Mouse (Mus musculus) heart, embryonic 16.5 days (tissue): ENCODE measurements at regions not wholly inside any gene's neighbourhood (a gene's known extent, or its start where the extent isn't known, plus 50 kb on each side); places are given as distances from the start of the nearest gene placed in this dataset.
"Not testable (repeated sequence)": the region's sequence is repeated elsewhere in the genome, so short reads cannot be mapped to it uniquely, and the experiment has no call there.

Source experiments
- ATAC-seq: fragments of 200-750 bp; cut with Nextera tagmentation; replicated peaks from 2 replicates; pipeline ENCODE4 v1.8.0; 2017; ENCODE audit warnings: moderate number of reproducible peaks; ENCODE audit not compliant: insufficient read depth, low FRiP score; ENCODE audit errors: extremely low read depth
- H3K27ac ChIP-seq: fragments of 300-500 bp; sonication (generic); 2 replicates; pipeline ENCODE4 v1.5.1; 2014; ENCODE audit warnings: mild to moderate bottlenecking, low read length, control low read depth, moderate library complexity
- H3K27me3 ChIP-seq: fragments of 300-500 bp; sonication (generic); 2 replicates; pipeline ENCODE4 v1.6.1; 2014; ENCODE audit warnings: low read length, mixed read lengths; ENCODE audit not compliant: control insufficient read depth, insufficient read depth
- H3K36me3 ChIP-seq: fragments of 300-500 bp; sonication (generic); 2 replicates; pipeline ENCODE4 v1.6.1; 2014; ENCODE audit not compliant: control insufficient read depth, insufficient read depth
- H3K4me1 ChIP-seq: fragments of 300-500 bp; sonication (generic); 2 replicates; pipeline ENCODE4 v1.6.1; 2014; ENCODE audit warnings: low read length, mixed read lengths; ENCODE audit not compliant: control insufficient read depth, insufficient read depth
- H3K4me2 ChIP-seq: fragments of 300-500 bp; sonication (generic); 2 replicates; pipeline ENCODE4 v1.6.1; 2014; ENCODE audit warnings: low read depth, mild to moderate bottlenecking, control low read depth, low read length
- H3K4me3 ChIP-seq: fragments of 300-500 bp; sonication (generic); 2 replicates; pipeline ENCODE4 v1.5.1; 2014; ENCODE audit warnings: mild to moderate bottlenecking, control low read depth, low read length
- H3K9ac ChIP-seq: fragments of 300-500 bp; sonication (generic); 2 replicates; pipeline ENCODE4 v1.6.1; 2014; ENCODE audit warnings: low read length, control low read depth
- H3K9me3 ChIP-seq: fragments of 300-500 bp; sonication (generic); replicated peaks from 2 replicates; pipeline ENCODE4 v1.6.1; 2016; ENCODE audit warnings: low read length; ENCODE audit not compliant: control insufficient read depth
- WGBS: fragments of 180-500 bp; shearing (Covaris S2); extraction: QIAGEN DNeasy Blood & Tissue Kit; methylation state at CpG from one replicate; pipeline ENCODE4 v1.1.7; 2014; 5-methylcytosine and 5-hydroxymethylcytosine counted together

DNA sequence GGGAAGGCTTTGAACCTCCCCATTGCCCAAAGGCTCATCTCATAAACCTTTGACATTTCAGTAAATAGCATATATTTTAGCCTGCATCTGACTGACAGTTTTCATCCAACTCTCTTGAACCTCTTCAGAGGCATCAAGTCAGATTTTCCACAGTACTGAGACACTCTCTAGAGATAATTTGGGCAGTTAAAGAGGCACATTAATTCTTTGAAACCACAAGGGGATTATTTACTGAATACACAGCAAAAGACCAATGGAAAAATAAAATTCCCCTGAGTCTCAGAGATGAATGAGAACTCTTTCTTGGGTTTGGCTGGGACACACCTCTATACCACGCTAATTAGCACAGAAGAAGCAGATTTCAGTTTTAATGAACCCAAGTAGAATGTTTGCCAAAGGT is 258.5 kb upstream of the Steap4 start:
- no peaks in the 10 kb centered on the region for H3K4me1 ChIP-seq
- no peak overlapping the region for H3K4me2 ChIP-seq
- H3K36me3 ChIP-seq, result no peaks in the 10 kb centered on the region
- no peak for ATAC-seq
- WGBS, result 74% methylated on average over 1 of the region's 1 CpGs
- H3K9ac ChIP-seq, result no peak overlapping the region
- H3K9me3 ChIP-seq, result no peaks in the 10 kb centered on the region
- H3K4me3 ChIP-seq, result no peak overlapping the region
- no peak overlapping the region for H3K27ac ChIP-seq
- H3K27me3 ChIP-seq, result no peaks in the 10 kb centered on the region

DNA sequence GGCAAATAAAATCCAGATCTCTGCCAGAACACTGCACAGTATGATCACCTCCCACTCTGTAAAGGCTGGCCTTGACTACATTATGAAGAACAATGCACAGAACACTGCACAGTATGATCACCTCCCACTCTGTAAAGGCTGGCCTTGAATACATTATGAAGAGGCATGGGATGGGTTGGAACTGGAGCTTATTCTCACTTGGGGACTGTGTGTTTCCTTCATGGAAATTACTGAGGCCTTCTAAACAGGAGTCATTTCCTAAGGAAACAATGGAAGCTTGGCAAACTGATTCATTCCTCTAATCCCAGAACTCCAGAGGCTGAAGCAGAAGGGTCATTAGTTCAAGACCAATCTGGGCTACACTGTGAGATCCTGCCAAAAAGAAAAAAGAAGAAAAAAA is 240.7 kb upstream of the Steap4 start:
- Histone ChIP-seq H3K4me2 (no peak overlapping the region), H3K4me1 (no peaks in the 10 kb centered on the region), H3K27ac (no peak overlapping the region), H3K36me3 (no peaks in the 10 kb centered on the region), H3K4me3 (no peak overlapping the region), H3K27me3 (no peaks in the 10 kb centered on the region), H3K9me3 (no peaks in the 10 kb centered on the region), H3K9ac (no peak overlapping the region)
- no peak; the same call in 1 of the 2 replicates for ATAC-seq

GRCm38 (mm10) chr5:7720061-7720460 is 240.2 kb upstream of the Steap4 start:
- whole genome bisulfite sequencing, result 62% methylated on average over 3 of the region's 3 CpGs

GRCm38 (mm10) chr5:7720688-7721087 is 239.6 kb upstream of the Steap4 start:
- H3K4me2 ChIP-seq, result no peak overlapping the region
- H3K9ac ChIP-seq, result no peak overlapping the region
- no peak for ATAC-seq
- H3K4me1 ChIP-seq, result no peaks in the 10 kb centered on the region
- H3K27me3 ChIP-seq, result no peaks in the 10 kb centered on the region
- WGBS, result 60% methylated on average over 2 of the region's 2 CpGs
- H3K36me3 ChIP-seq, result no peaks in the 10 kb centered on the region
- no peaks in the 10 kb centered on the region for H3K9me3 ChIP-seq
- H3K4me3 ChIP-seq, result no peak overlapping the region
- no peak overlapping the region for H3K27ac ChIP-seq

More at GRCm38 (mm10) chr5:7720061-7720460, 240.2 kb upstream of the Steap4 start:
- no peak overlapping the region for H3K4me2 ChIP-seq
- no peaks in the 10 kb centered on the region for H3K9me3 ChIP-seq
- H3K9ac ChIP-seq, result no peak overlapping the region
- H3K27me3 ChIP-seq, result no peaks in the 10 kb centered on the region
- no peak overlapping the region for H3K4me3 ChIP-seq
- H3K36me3 ChIP-seq, result no peaks in the 10 kb centered on the region
- no peak for ATAC-seq
- H3K27ac ChIP-seq, result no peak overlapping the region
- H3K4me1 ChIP-seq, result no peaks in the 10 kb centered on the region

DNA sequence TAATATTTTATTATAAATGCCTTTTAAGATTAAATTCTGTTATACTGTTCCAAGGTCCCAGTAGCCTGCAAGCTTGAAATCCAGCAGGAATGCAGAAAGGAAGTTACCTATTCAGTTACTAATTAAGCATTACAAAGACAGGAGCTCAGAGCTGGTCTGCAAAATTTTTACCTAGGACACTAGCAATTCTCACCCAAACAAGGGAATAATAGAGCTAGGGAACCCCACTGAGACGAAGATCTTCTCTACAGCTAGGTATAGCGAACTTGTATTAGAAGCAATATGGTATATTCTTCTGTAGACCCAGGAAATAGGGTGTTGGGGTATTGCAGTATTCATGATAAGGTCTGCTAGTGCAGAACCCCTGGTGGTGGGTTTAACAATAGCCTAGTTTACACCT is 227.7 kb upstream of the Steap4 start:
- H3K27me3 ChIP-seq, H3K9ac ChIP-seq, H3K27ac ChIP-seq, H3K4me1 ChIP-seq, ATAC-seq, H3K4me2 ChIP-seq, H3K4me3 ChIP-seq, H3K9me3 ChIP-seq, H3K36me3 ChIP-seq: not testable (repeated sequence)
- WGBS, result 54% methylated on average over 2 of the region's 2 CpGs

- no peaks in the 10 kb centered on the region for H3K27me3 ChIP-seq
- no peaks in the 10 kb centered on the region for H3K9me3 ChIP-seq
- 93% methylated on average over 1 of the region's 1 CpGs for WGBS
- no peak overlapping the region for H3K4me2 ChIP-seq
- H3K36me3 ChIP-seq, result no peaks in the 10 kb centered on the region
- no peak for ATAC-seq
- no peak overlapping the region for H3K27ac ChIP-seq
- no peak overlapping the region for H3K4me3 ChIP-seq
- no peak overlapping the region for H3K9ac ChIP-seq
- H3K4me1 ChIP-seq, result no peaks in the 10 kb centered on the region
Observed at GRCm38 (mm10) chr5:7779827-7780226, 180.4 kb upstream of the Steap4 start.

GRCm38 (mm10) chr5:7782235-7782634 is 178.0 kb upstream of the Steap4 start:
- Histone ChIP-seq H3K27me3 (no peaks in the 10 kb centered on the region), H3K9me3 (no peaks in the 10 kb centered on the region), H3K4me3 (no peak overlapping the region), H3K4me1 (no peaks in the 10 kb centered on the region), H3K9ac (no peak overlapping the region), H3K4me2 (no peak overlapping the region), H3K36me3 (no peaks in the 10 kb centered on the region), H3K27ac (no peak overlapping the region)
- ATAC-seq, result no peak
- 80% methylated on average over 1 of the region's 1 CpGs for WGBS

- H3K9me3 ChIP-seq, result no peaks in the 10 kb centered on the region
- H3K27me3 ChIP-seq, result no peaks in the 10 kb centered on the region
- H3K27ac ChIP-seq, result no peak overlapping the region
- ATAC-seq, result no peak
- H3K4me3 ChIP-seq, result no peak overlapping the region
- WGBS, result 66% methylated on average over 5 of the region's 5 CpGs
- no peaks in the 10 kb centered on the region for H3K4me1 ChIP-seq
- no peak overlapping the region for H3K4me2 ChIP-seq
- H3K9ac ChIP-seq, result no peak overlapping the region
- no peaks in the 10 kb centered on the region for H3K36me3 ChIP-seq
Observed at GRCm38 (mm10) chr5:7788406-7788805, 171.9 kb upstream of the Steap4 start.

- no peak overlapping the region for H3K4me2 ChIP-seq
- no peak overlapping the region for H3K27ac ChIP-seq
- no peak overlapping the region for H3K9ac ChIP-seq
- H3K4me1 ChIP-seq, result no peaks in the 10 kb centered on the region
- 83% methylated on average over 1 of the region's 1 CpGs for WGBS
- H3K36me3 ChIP-seq, result no peaks in the 10 kb centered on the region
- no peaks in the 10 kb centered on the region for H3K27me3 ChIP-seq
- H3K4me3 ChIP-seq, result no peak overlapping the region
- no peaks in the 10 kb centered on the region for H3K9me3 ChIP-seq
- no peak for ATAC-seq
Observed at GRCm38 (mm10) chr5:7789126-7789525, 171.1 kb upstream of the Steap4 start.

DNA sequence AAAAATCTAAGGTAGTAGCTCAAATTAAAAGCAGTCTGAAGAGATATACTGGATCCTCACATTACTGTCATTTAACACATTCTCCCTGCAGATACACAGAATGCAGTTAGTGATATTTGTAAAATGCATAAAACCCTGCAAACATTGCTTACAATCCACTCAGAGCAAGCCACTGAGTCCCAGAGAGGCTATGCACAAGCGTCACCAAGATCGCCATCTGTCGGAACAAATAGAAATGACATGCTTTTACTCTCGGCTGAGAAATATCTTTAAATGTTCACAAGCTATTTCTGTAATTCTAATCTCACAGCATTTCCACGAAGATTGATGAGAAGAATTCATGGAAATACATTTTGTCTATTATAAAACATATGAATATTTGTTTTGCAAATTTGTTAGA is 139.7 kb upstream of the Steap4 start:
- no peak for ATAC-seq
- no peak overlapping the region for H3K9ac ChIP-seq
- H3K36me3 ChIP-seq, result no peaks in the 10 kb centered on the region
- no peaks in the 10 kb centered on the region for H3K9me3 ChIP-seq
- no peak overlapping the region for H3K27ac ChIP-seq
- 19% methylated on average over 5 of the region's 5 CpGs for WGBS
- no peak overlapping the region for H3K4me2 ChIP-seq
- no peaks in the 10 kb centered on the region for H3K27me3 ChIP-seq
- H3K4me3 ChIP-seq, result no peak overlapping the region
- no peaks in the 10 kb centered on the region for H3K4me1 ChIP-seq
